Mouse (Mus musculus) ES-E14 (cell line): Measurements from ENCODE around the gene Btbd35f29. TPM values are rescaled to one million over a fixed set of nuclear protein-coding genes. Genes with fewer than 3 reads are reported as not detected.
"Not testable (repeated sequence)": the region's sequence is repeated elsewhere in the genome, so short reads cannot be mapped to it uniquely, and the experiment has no call there.

ENCODE experiments used
- DNase-seq: peaks from one replicate; pipeline ENCODE4 v3.0.0-alpha.2; 2013; ENCODE audit warnings: low read depth, low spot score
- H3K27ac ChIP-seq: 2 replicates; pipeline ENCODE4 v1.5.1; 2012; ENCODE audit warnings: low read depth, mild to moderate bottlenecking, low read length, moderate library complexity, mixed read lengths; ENCODE audit not compliant: poor library complexity, insufficient read depth, severe bottlenecking
- H3K36me3 ChIP-seq: 2 replicates; pipeline ENCODE4 v1.6.1; 2012; ENCODE audit warnings: mild to moderate bottlenecking, low read length, moderate library complexity, mixed read lengths; ENCODE audit not compliant: control insufficient read depth, poor library complexity, insufficient read depth, severe bottlenecking
- H3K4me1 ChIP-seq, 2 experiments: fragments of 150-350 bp in 1 of 2; sonication (generic) in 1 of 2; 2 replicates each; pipeline ENCODE4 v1.6.1; 2012; ENCODE audit warnings: low read length in 2 of 2, mild to moderate bottlenecking in 1 of 2, mixed read lengths in 1 of 2; ENCODE audit not compliant: control insufficient read depth in 2 of 2, insufficient read depth in 2 of 2, poor library complexity in 1 of 2
- H3K4me3 ChIP-seq, 2 experiments: fragments of 150-350 bp in 1 of 2; sonication (generic) in 1 of 2; 2 replicates each; pipeline ENCODE4 v1.5.1; 2012; ENCODE audit warnings: low read length in 2 of 2, low read depth in 1 of 2, mild to moderate bottlenecking in 1 of 2, mixed read lengths in 1 of 2; ENCODE audit not compliant: insufficient read depth in 1 of 2, poor library complexity in 1 of 2, severe bottlenecking in 1 of 2
- H3K9ac ChIP-seq: 2 replicates; pipeline ENCODE4 v1.6.1; 2012; ENCODE audit warnings: low read depth, mild to moderate bottlenecking, low read length, mixed read lengths; ENCODE audit not compliant: poor library complexity, insufficient read depth, severe bottlenecking
- H3K9me3 ChIP-seq: fragments of 150-350 bp; sonication (generic); 2 replicates; pipeline ENCODE4 v1.6.1; 2012; ENCODE audit warnings: low read depth, mild to moderate bottlenecking, low read length; ENCODE audit not compliant: control insufficient read depth, insufficient read depth
- in situ Hi-C, 2 experiments: fragments of 600-800 bp; cut with MboI; formaldehyde crosslinking; loops; one replicate each; pipeline ENCODE4 v1.15.1; 2025; ENCODE audit warnings: low sequenced_read_pairs in 2 of 2, inconsistent platforms in 1 of 2; ENCODE audit not compliant: unreplicated experiment in 2 of 2
- total RNA-seq: library from RNA; depleted of rRNA; stranded (reverse); fragments of 300-350 nt; gene quantifications from 2 replicates; pipeline ENCODE4 v1.2.3, GENCODE M21; 2012; rRNA removed

The Btbd35f29 gene
- total RNA-seq, 1 experiment = not detected

DNA sequence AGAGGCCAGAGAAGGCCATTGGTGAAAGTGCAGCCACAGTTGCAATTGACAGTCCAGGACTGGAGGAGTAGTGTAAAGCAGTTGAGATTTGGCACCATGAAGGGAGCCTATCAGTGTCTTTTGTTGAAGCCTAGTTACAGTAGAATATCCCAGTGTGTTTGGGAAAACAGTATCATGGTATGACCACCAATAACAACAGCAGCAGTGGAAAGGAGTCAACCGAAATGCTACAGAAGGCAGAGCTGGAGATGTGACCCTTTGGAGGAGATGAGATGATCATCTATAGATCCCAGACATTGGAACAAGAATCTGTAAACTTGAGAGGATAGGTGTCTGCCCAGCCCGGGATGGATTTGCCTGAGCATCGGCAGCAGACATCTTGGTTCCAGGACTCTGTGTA, 47.7 kb downstream of the Btbd35f29 start:
- H3K4me3 ChIP-seq, H3K36me3 ChIP-seq, H3K4me1 ChIP-seq, in situ Hi-C loops, H3K9ac ChIP-seq, DNase-seq, H3K27ac ChIP-seq, H3K9me3 ChIP-seq: not testable (repeated sequence)

Other genes with a start within 250 kb of the Btbd35f29 start
- not detected in 2 replicates for gene Spin2f, start 136.2 kb downstream of the Btbd35f29 start, total RNA-seq
- gene Btbd35f26, start 218.8 kb downstream of the Btbd35f29 start, total RNA-seq = not detected in 2 replicates